Mouse (Mus musculus) neural tube, embryonic 10.5 days (tissue): Measurements from ENCODE around the gene Olfr1234.

Source experiments
- DNase-seq: peaks from one replicate; pipeline ENCODE4 v3.0.0-alpha.2; 2017; ENCODE audit warnings: low spot score; ENCODE audit errors: extremely low spot score

Olfr1234 gene

DNA sequence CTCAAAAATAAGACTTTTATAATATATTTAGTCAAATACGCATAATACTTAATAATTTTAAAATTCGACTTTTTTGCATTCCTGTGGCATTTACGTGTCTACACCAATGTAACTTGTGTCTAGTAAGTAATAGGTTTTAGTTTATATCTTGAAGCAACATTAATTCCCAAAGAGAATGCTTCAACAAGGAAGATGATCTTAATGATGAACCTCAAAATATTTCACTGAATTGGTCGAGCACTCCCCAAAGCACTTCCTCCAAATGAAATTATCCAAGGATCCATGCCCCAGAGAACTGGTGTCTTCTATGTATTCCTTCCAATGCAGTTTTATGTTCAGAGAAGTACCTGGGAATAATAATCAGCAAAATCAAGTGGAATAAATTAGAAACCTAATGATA is at the start of gene Olfr1234:
Gene Olfr1234 (minus strand): TSS at position 101 of the 400 bp plus-strand sequence.
- no peak for DNase-seq

DNA sequence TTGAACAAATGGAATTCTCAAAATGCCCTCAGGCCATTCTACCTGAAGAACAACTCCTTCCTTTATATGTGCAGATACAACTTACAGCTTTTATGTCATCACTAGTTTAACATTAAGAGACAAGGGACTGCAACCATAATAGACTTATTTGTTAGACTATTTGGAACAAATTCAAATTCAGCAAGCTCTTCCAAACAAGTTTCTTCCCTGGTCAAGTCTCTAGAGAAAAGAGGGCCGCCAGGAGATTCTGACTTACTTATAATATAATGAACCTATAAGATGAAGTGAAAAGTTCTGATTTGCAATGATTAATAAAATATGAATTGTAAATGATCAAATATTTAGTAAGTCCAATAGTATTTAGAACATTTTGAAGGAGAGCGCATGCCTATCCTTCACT is 44.9 kb upstream of the Olfr1234 start, which contains the start of gene Olfr1238:
Gene Olfr1238 (minus strand): TSS at position 101 of the 400 bp plus-strand sequence.
- DNase-seq, result no peak

DNA sequence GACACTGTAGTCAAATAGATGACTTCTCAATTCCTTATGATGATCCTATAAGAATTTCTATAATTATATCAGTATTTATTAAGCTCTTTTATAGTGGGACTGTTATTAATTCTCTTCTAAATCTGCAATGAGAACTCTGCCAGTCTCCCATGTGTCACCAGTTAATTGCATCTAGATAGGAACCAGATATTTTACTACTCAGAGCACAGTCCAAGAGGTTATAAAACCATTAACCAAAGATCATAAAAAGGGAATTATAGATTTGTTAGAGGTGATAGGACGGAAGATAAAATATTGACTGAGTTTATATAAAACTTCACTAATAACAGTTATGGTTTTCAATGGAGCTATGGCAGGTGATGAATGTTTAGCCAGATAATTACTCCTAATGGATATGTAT is 36.2 kb upstream of the Olfr1234 start:
- DNase-seq, result no peak

DNA sequence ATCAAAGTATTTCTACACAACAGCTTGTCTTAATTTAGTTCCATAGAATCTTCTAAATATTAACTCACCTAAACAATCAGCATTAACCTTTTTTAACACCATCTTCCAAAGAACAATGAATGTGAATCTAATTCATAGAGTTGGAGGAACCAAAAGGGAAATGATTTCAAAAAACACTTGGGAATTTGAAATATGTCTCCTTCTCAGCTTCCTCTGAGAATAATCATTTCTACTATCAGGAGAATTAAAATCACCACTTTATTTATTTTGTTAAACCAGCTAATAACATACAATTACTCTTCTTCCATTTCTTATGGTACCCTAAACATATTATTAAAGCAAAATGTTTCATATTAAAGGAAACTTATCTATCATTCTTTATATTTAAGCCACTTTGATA is 22.4 kb downstream of the Olfr1234 start, which contains the start of gene Olfr1233:
Gene Olfr1233 (minus strand): TSS at position 101 of the 400 bp plus-strand sequence.
- no peak for DNase-seq

DNA sequence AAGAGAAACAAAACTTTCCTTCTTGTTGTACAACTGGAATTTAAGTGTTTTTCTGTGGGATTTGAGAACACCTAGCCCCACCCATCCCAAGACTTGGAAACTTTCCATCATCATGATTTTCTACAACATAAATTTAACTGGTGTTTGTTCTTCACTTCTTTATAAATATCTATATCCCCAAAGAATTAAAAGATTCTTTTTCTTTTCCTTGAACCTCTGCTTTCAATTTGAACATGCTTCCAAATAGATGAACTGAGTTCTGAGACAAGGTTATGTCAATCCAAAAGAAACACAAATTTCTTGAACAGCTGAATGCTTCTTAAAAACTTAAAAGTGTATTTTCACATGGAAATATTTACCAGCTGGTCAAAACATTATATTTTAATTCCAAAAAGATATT is 35.1 kb downstream of the Olfr1234 start, which contains the start of gene Olfr1232:
Gene Olfr1232 (minus strand): TSS at position 101 of the 400 bp plus-strand sequence.
- no peak for DNase-seq
